12 mouse cellular contexts compared by ENCODE assay signal in genomic region chr2:142797310-142797709, GRCm38 (mm10).
"Had no signal": no experiment of that assay in that cellular context is flagged by ENCODE, and none has a peak within 500 bp of the region (broad histone marks: within the 10 kb centered on the region; RNA-seq: fewer than 3 reads in every experiment).

No protein-coding gene starts in this region.

- DNase-seq: kidney, postnatal 10 days; layer of hippocampus, adult 9-11 months; liver, embryonic 13.5 days; lung, adult 2 months; lung, postnatal 14 days; lung, postnatal 4 days; thymus, adult 18-20 months; thymus, postnatal 36 days had no signal

- H3K27me3 ChIP-seq: liver, embryonic 13.5 days had no signal

- H3K36me3 ChIP-seq: liver, embryonic 13.5 days; midbrain, embryonic 10.5 days had no signal

- H3K27ac ChIP-seq: left cerebral cortex, adult 2 months; liver, embryonic 13.5 days; midbrain, embryonic 10.5 days had no signal

- H3K4me1 ChIP-seq: liver, embryonic 13.5 days; midbrain, embryonic 10.5 days had no signal

- H3K9me3 ChIP-seq: liver, embryonic 13.5 days; midbrain, embryonic 10.5 days had no signal

- H3K4me3 ChIP-seq: left cerebral cortex, adult 2 months; liver, embryonic 13.5 days; midbrain, embryonic 10.5 days had no signal

- H3K9ac ChIP-seq: liver, embryonic 13.5 days had no signal

- H3K4me2 ChIP-seq: liver, embryonic 13.5 days had no signal

- ATAC-seq: intestine, postnatal 0 days; midbrain, embryonic 16.5 days had no signal
